Mouse (Mus musculus) right cerebral cortex, adult 18-20 months (tissue): ENCODE data around the gene Gfi1.
A peak's percentile ranks its signal among the peaks of the same experiment; 100 is the strongest.

ENCODE experiments used
- DNase-seq: peaks from one replicate; pipeline ENCODE4 v3.0.0; 2022; ENCODE audit warnings: mixed read lengths

The Gfi1 gene

DNA sequence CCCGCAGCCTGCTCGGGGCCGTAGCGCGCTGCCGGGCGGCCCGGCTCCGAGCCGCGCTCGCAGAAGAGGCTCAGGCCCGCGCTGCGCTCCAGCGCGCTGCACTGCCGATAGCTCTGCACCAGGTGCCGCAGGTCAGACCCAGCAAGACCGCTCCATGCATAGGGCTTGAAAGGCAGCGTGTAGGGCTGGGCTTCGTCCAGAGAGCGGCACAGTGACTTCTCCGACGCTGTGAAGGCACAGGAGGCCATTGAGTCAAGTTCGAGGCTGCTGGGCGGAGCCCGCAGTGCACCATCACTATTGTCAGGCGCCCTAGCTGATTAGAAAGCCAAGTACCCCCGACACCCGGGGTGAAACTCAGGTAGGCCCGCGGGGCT is 4.2 kb downstream of the Gfi1 start:
- DNase-seq = no peak

- no peak for DNase-seq
These were observed 4.7 kb downstream of the Gfi1 start for GRCm38 (mm10) chr5:107720991-107721637.

GRCm38 (mm10) chr5:107720511-107720910 is 5.3 kb downstream of the Gfi1 start:
- no peak for DNase-seq

DNA sequence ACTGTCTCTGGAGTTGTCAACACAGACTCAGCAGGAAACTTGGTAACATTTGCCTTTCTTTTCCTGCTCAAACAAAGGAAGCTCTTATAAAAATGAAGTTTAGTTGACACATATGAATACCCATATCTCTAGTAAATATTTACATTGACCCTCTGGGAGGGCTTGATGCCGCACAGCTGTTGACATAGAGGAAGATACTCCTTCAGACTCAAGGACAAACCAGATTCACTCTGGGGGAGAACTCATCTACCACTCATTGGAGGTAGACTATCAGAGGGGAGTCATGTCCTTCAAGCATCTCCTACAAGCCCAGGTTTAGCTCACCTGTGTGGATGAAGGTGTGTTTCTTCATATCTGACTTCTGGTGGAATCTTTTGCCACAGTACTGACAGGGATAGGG is 6.0 kb downstream of the Gfi1 start:
- DNase-seq = no peak

GRCm38 (mm10) chr5:107719209-107719608 is 6.6 kb downstream of the Gfi1 start:
- no peak for DNase-seq

DNA sequence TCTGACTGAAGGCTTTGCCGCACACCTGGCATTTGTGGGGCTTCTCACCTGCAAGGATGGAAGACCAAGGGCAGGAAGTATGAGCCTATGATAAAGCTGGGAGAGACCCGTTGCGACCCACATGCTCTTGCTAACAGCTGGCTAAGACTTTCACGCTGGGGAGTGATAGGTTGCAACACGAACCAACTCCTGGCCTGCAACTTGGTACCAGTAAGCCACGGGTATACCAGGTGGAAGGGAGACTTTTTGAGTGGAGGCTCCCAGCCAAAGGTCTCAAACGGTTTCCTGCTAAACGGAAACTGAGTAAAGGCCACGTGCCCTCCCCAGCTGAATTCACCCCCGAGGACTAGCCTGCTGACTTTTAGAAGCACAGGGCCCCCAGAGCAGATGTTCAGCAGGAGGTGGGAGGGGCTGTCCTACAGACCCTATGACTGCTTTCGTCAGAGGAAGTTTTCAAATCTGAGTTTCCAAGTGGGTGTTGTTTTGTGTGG is 7.9 kb downstream of the Gfi1 start:
- no peak for DNase-seq

DNA sequence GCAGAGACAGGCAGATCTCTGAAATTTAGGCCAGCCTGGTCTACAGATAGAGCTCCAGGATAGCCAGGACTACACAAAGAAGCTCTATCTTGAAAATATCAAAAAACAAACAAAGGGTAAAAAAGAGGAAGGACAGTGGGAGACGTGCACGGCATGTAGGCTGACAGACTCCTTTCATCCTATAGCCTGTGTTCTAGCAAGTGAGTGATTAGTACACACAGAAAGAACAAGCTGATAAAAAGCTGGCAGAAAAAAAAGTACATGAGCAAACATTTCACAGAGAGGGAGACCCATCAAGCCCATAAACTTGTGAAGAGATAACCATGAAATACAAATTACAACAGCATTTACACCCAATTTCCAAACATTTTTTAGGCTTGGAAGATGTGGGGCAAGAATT is 14.1 kb downstream of the Gfi1 start:
- no peak for DNase-seq

DNA sequence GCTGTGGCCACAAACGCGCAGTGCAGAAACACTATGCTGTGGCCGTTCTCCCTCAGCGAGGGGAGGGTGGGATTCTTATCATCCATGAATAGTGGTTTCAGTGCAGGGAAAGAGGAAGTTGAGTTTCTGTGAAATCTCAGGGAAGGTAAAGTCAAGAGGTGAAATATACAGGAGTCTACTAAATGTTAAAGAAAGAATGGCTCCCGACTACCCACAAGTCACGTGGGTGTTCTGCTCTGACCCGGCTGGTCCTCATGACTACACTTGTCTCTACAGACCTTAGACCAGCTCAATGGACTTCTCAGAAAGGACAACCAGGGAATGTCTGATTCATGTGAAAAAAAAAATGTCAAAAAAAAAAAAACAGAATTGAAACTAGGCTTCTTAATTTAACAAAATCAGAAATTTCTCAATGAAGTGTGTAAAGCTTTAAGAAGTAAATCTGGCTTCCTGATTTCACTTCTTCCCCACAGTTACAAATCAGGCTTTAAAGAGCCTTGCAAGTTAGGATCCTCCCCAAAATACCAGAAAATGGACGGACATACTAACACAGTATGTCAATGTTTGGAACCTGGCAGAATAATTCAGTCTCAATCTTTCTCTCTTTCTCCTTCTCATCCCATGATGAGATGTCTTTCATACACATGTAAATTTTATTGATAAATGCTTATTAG is 17.6 kb downstream of the Gfi1 start:
- no peak for DNase-seq

- no peak for DNase-seq
These were observed 19.6 kb downstream of the Gfi1 start for GRCm38 (mm10) chr5:107706262-107706661.

GRCm38 (mm10) chr5:107705756-107706155 is 20.1 kb downstream of the Gfi1 start:
- no peak for DNase-seq

DNA sequence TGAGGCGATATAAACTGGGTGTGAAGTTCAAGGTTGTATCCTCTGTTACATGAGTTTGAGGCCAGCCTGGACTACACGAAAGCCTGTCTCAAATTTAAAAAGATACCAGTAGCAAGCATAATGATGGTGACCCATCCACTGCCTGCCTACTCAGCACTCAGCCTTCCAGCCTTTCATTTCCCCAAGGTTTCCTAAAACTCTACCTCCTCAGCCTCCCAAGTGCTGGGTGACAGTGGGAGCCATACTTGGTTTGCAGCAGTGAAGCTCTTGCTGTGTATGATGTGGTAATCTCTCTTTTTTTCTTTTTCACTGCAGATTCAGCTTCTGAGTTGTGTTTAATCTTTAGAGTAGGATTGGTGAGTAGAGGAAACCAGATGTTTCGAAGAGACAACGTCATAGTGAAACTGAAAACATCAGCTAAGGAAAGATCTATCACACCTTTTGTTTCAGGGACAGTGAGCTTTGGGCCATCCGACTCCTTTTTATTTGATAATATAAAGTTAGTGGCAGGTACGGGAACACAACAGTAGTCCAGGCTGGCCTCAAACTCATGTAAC is 22.6 kb downstream of the Gfi1 start:
- DNase-seq = no peak

GRCm38 (mm10) chr5:107701658-107702057 is 24.2 kb downstream of the Gfi1 start:
- no peak for DNase-seq

DNA sequence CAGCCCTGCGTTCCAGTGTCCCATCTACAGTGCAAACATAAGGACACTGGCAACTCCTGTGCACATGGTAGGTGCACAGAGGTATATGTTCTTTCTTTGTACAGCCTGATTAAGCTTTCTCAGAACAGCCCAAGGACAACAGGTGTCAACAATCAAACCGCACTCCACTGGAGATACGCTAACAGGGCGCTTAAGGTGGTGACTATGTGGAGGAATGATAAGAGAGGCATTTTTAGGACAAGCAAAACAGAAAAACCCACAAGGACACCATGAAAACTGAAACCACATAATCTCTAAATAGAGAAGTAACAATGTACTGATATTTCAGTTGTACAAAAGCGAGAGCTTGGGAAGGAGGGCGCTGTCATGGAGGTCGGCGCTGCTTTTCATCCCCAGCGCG is 25.0 kb downstream of the Gfi1 start:
- no peak for DNase-seq

- DNase-seq = no peak
These were observed 26.9 kb downstream of the Gfi1 start for GRCm38 (mm10) chr5:107698888-107699287.

DNA sequence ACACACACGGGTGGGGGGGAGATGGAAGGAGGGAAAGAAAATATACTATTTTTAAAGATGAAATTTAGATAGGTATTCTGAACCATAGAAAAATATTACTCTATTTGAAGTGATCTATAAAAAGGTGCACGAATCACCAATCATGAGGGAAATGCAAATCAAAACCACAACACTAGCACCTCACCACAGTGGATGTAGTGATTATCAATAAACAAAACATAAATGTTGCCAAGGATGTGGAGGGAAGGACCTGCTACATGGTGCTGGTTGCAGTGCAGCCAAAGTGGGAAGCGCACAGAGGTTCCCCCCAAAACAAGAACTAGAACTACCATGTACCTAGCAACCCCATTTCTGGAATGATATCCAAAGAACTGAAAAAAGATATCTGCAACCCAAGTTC is 30.8 kb downstream of the Gfi1 start:
- no peak for DNase-seq

DNA sequence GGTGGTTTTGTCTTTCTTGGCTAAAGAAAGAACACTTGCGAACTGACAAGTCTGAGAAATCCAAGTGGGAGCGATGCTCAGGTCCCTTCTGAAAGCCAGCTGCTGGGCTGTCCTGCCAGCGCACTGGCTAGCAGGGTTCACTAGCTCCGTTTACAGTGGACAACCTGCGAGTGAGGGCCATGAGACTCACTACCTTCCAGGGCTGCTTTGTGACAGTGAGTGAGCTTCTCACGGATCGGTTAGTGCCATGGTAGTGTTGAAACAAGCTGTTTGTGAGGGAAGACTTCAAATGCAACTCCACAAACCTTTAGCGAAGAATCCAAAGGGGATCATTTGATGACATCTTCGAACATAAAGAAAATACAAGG is 37.4 kb downstream of the Gfi1 start:
- no peak for DNase-seq

GRCm38 (mm10) chr5:107687592-107688498 is 38.0 kb downstream of the Gfi1 start:
- DNase-seq = peak; percentile 52

DNA sequence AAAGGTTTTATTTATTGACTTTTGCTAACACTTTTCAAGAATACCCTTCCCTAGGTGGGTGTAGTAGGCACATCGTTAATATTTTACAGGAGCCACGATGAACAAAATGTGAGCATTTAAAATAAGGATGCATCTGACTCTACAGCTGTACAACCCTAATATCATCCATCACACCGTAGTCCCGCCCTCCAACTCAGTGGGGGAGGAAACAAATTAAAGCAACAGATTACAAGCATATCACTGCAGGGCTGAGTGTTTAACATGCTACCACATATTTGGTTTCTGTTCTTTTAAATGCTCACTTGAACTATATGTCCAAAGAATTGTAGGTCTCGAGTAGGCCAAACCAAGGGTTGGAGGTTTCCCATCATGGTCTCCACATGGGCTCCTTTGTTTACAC is 38.7 kb downstream of the Gfi1 start:
- DNase-seq = no peak

DNA sequence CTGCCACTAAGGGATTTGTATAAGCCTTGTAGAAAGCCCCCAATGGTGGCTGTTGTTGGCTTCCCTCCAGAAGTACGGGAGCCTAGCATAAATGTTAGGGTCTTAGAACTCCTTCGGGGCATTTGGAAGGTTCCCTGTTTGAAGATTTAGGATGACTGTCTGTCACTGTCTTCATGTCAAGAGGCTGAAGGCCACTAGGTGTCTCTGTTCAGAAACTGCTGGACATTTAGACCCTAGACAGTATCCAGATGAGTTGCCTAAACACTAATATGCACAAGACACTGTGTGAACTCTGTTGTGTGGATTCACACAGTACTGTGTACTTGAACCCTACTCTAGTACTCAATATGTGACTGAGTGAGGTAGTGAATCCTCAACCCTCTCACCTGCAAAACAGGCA is 41.5 kb downstream of the Gfi1 start:
- DNase-seq = no peak

GRCm38 (mm10) chr5:107681300-107681699 is 44.5 kb downstream of the Gfi1 start:
- DNase-seq = no peak

DNA sequence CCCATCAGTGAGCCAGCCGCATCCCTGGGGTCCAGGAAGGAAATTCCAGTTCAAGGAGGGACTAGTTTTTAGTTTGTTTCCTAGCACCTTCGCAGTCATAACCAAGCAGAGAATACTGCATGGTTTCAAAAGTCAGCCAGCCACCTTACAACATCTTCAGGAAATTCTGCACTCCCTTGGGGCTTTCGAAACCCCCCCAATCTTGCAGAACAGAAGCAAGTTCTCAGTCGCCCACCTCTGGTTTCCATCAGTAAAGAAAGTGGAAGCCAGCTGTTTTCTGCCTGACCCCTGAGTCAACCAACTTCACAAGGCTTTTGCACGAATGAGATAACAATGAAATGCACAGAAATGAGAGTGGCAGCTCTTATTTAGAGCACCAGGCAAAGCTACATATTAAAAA is 47.4 kb downstream of the Gfi1 start:
- DNase-seq = no peak
